Comparison of ENCODE assay signal across 7 mouse cellular contexts in genomic region chr11:30953469-30954154, GRCm38 (mm10). TPM values are rescaled to one million over a fixed set of nuclear protein-coding genes. Genes with fewer than 3 reads are reported as not detected.
DNase-seq lines count a peak whose midpoint lies in the region; ATAC-seq and TF ChIP-seq lines count a peak whose summit lies in the region.

No protein-coding gene starts in this region.

- TF ChIP-seq CTCF in cortical plate, adult 2 months (IDR thresholded peaks at IDR 0.05; ENCODE audit: extremely low read depth, insufficient read depth, low read length) = no peak

- H3K4me3 ChIP-seq in cortical plate, adult 2 months (ENCODE audit: insufficient read depth, low read length) = peak overlapping the region; percentile 99

- no peak for TF ChIP-seq POLR2A in cortical plate, adult 2 months (IDR thresholded peaks at IDR 0.05; ENCODE audit: extremely low read depth, insufficient read depth, low read length)

- intact Hi-C loops in left cerebral cortex, postnatal 25 days (cut with DNase I) = loop anchor here (1.0 to 10.0 kb wide), 2 partner anchors 33 to 661 kb away; partner anchors contain the start of gene Chac2

- ATAC-seq in inflammation-experienced regulatory T-cells, adult 6 months = peak; percentile 44

- DNase-seq in adrenal gland, adult 2 months = peak; percentile 70
- DNase-seq in gastrocnemius, postnatal 10 days = peak; percentile 40
- DNase-seq in left cerebral cortex, postnatal 25 days (ENCODE audit: low spot score in 2 of 2) = peak; percentile 38 to 45
- peak; percentile 27 for DNase-seq in mesoderm, embryonic 11.5 days (ENCODE audit: low read depth, low spot score)
- peak; percentile 15 to 30 for DNase-seq in right cerebral cortex, postnatal 36 days (ENCODE audit: low spot score in 2 of 2)

- H3K27ac ChIP-seq in cortical plate, adult 2 months (ENCODE audit: insufficient read depth, low read length) = peak overlapping the region; percentile 82

- H3K4me1 ChIP-seq in cortical plate, adult 2 months (ENCODE audit: control insufficient read depth, insufficient read depth, low read length) = no peaks in the 10 kb centered on the region

RNA-seq across cellular contexts. Expression of gene Erlec1, which starts 0.5 kb away (rescaled TPM):
- total RNA-seq in adrenal gland, adult 2 months (2021) = 10 to 100 TPM; 56.3 to 66.0 TPM
- 16.9 and 20.1 TPM in 2 replicates for polyA plus RNA-seq in adrenal gland, adult 2 months (2012; rRNA removed)
- 36.6 and 38.2 TPM in 2 replicates for polyA plus RNA-seq in cortical plate, adult 2 months (2012; rRNA removed)
- 10 to 100 TPM; 39.3 to 43.1 TPM for total RNA-seq in gastrocnemius, postnatal 10 days (2021)
- polyA plus RNA-seq in inflammation-experienced regulatory T-cells, adult 6 months (2017; shearing (Covaris generic)) = 10 to 100 TPM; 11.2 to 18.2 (median 16.0) TPM
- total RNA-seq in left cerebral cortex, postnatal 25 days (2021) = 10 to 100 TPM; 56.9 to 61.0 TPM

RNA-seq across cellular contexts. Expression of gene Chac2, which starts 32.5 kb away (rescaled TPM):
- 10 to 100 TPM in 1 of 2 experiments, 1 to 10 TPM in 1; 8.6 to 12.3 TPM for total RNA-seq in adrenal gland, adult 2 months (2021)
- 1.2 and 2.3 TPM in 2 replicates for polyA plus RNA-seq in adrenal gland, adult 2 months (2012; rRNA removed)
- 10.1 and 10.2 TPM in 2 replicates for polyA plus RNA-seq in cortical plate, adult 2 months (2012; rRNA removed)
- total RNA-seq in gastrocnemius, postnatal 10 days (2021) = 1 to 10 TPM; 8.0 to 9.0 TPM
- 10 to 100 TPM; 10.1 to 18.6 (median 12.5) TPM for polyA plus RNA-seq in inflammation-experienced regulatory T-cells, adult 6 months (2017; shearing (Covaris generic))
- total RNA-seq in left cerebral cortex, postnatal 25 days (2021) = 10 to 100 TPM; 15.6 to 19.0 TPM

Comparison
In these comparisons a context has a peak if more than half of its experiments do, and no peak if none do; other contexts are left out.
1. Peak in every context shown above with its lines: DNase-seq, ATAC-seq, H3K4me3 ChIP-seq and H3K27ac ChIP-seq.